Mouse (Mus musculus) lung, adult 18-20 months (tissue): ENCODE measurements at regions not wholly inside any gene's neighbourhood (a gene's known extent, or its start where the extent isn't known, plus 50 kb on each side); places are given as distances from the start of the nearest gene placed in this dataset.

Experiments used
- DNase-seq, 2 experiments: peaks; one replicate each; pipeline ENCODE4 v3.0.0; 2022; ENCODE audit warnings: mixed read lengths in 2 of 2

GRCm38 (mm10) chr19:21068381-21068780 is 114.4 kb upstream of the Tmc1 start:
- no peak for DNase-seq

GRCm38 (mm10) chr19:21066432-21067113 is 112.6 kb upstream of the Tmc1 start:
- DNase-seq, result no peak

- DNase-seq, result no peak
Measured at GRCm38 (mm10) chr19:21064902-21065301, 110.9 kb upstream of the Tmc1 start.

- no peak for DNase-seq
Measured at GRCm38 (mm10) chr19:21053597-21054544, 99.9 kb upstream of the Tmc1 start.

- no peak for DNase-seq
Measured at GRCm38 (mm10) chr19:21052771-21053170, 98.8 kb upstream of the Tmc1 start.

GRCm38 (mm10) chr19:21051872-21052271 is 97.9 kb upstream of the Tmc1 start:
- DNase-seq, result no peak

GRCm38 (mm10) chr19:21050994-21051721 is 97.2 kb upstream of the Tmc1 start:
- no peak for DNase-seq

GRCm38 (mm10) chr19:21049301-21049700 is 95.3 kb upstream of the Tmc1 start:
- DNase-seq, result no peak

- no peak for DNase-seq
Measured at GRCm38 (mm10) chr19:21045565-21045964, 91.6 kb upstream of the Tmc1 start.

- DNase-seq, result no peak
Measured at GRCm38 (mm10) chr19:21043958-21044357, 90.0 kb upstream of the Tmc1 start.

- DNase-seq, result no peak
Measured at GRCm38 (mm10) chr19:21042536-21042935, 88.5 kb upstream of the Tmc1 start.

GRCm38 (mm10) chr19:21037448-21038077 is 83.6 kb upstream of the Tmc1 start:
- peak; percentile 16 to 50 for DNase-seq

GRCm38 (mm10) chr19:21036507-21037425 is 82.8 kb upstream of the Tmc1 start:
- DNase-seq, result peak; percentile 78 to 82

- DNase-seq, result no peak
Measured at GRCm38 (mm10) chr19:21035505-21035904, 81.5 kb upstream of the Tmc1 start.

- no peak for DNase-seq
Measured at GRCm38 (mm10) chr19:21033991-21034390, 80.0 kb upstream of the Tmc1 start.

- no peak for DNase-seq
Measured at GRCm38 (mm10) chr19:21032558-21032957, 78.6 kb upstream of the Tmc1 start.

GRCm38 (mm10) chr19:21031768-21032308 is 77.8 kb upstream of the Tmc1 start:
- DNase-seq, result peak; percentile 21 to 52

GRCm38 (mm10) chr19:21030971-21031370 is 77.0 kb upstream of the Tmc1 start:
- no peak for DNase-seq

- DNase-seq, result no peak
Measured at GRCm38 (mm10) chr19:21028981-21029380, 75.0 kb upstream of the Tmc1 start.

- DNase-seq, result no peak
Measured at GRCm38 (mm10) chr19:21012391-21012790, 58.4 kb upstream of the Tmc1 start.

GRCm38 (mm10) chr19:21009607-21010006 is 55.6 kb upstream of the Tmc1 start:
- DNase-seq, result no peak
